ENCODE assay signal across 14 mouse cellular contexts in genomic region chr2:21927656-21928055, GRCm38 (mm10).
DNase-seq lines count a peak whose midpoint lies in the region; ATAC-seq and TF ChIP-seq lines count a peak whose summit lies in the region.
"Had no signal": no experiment of that assay in that cellular context is flagged by ENCODE, and none has a peak within 500 bp of the region (broad histone marks: within the 10 kb centered on the region; RNA-seq: fewer than 3 reads in every experiment).

No protein-coding gene starts in this region.

- TF ChIP-seq CTCF in layer of hippocampus, adult 2 months (conservative IDR thresholded peaks at IDR 0.05) = peak; percentile 80
- peak in 1 of 3 experiments; percentile 40; a peak in 1 of 6 replicates for TF ChIP-seq CTCF in MEL (IDR thresholded peaks at IDR 0.05 in 2 of 3, conservative IDR thresholded peaks at IDR 0.05 in 1 of 3; ENCODE audit: control insufficient read depth in 1 of 3, insufficient read depth in 1 of 3, low read depth in 2 of 3, low read length in 3 of 3, poor library complexity in 1 of 3, severe bottlenecking in 1 of 3)

- peak; percentile 46 for TF ChIP-seq RAD21 in MEL (IDR thresholded peaks at IDR 0.05; ENCODE audit: low read depth, low read length)

- 33% methylated on average over 1 of the region's 1 CpGs for WGBS in embryonic facial prominence, embryonic 11.5 days
- 51% methylated on average over 1 of the region's 1 CpGs for WGBS in embryonic facial prominence, embryonic 10.5 days

- no peaks in the 10 kb centered on the region for H3K27me3 ChIP-seq in embryonic facial prominence, embryonic 11.5 days (ENCODE audit: control insufficient read depth, insufficient read depth, low read length)
- no peaks in the 10 kb centered on the region for H3K27me3 ChIP-seq in embryonic facial prominence, embryonic 10.5 days (replicated peaks; ENCODE audit: low read depth, poor library complexity, severe bottlenecking)
- no peaks in the 10 kb centered on the region for H3K27me3 ChIP-seq in MEL (ENCODE audit: control insufficient read depth in 1 of 2, insufficient read depth in 2 of 2, low read length in 2 of 2)
- H3K27me3 ChIP-seq: limb, embryonic 15.5 days had no signal

- no peak for TF ChIP-seq POLR2A in MEL (IDR thresholded peaks at IDR 0.05; ENCODE audit: control insufficient read depth in 1 of 2, insufficient read depth in 1 of 2, low read depth in 1 of 2, low read length in 2 of 2, poor library complexity in 1 of 2)

- H3K4me3 ChIP-seq in embryonic facial prominence, embryonic 11.5 days (ENCODE audit: low read depth, low read length) = no peak overlapping the region
- no peak overlapping the region for H3K4me3 ChIP-seq in embryonic facial prominence, embryonic 10.5 days
- H3K4me3 ChIP-seq in layer of hippocampus, adult 2 months = no peak overlapping the region
- H3K4me3 ChIP-seq in MEL (ENCODE audit: control insufficient read depth in 1 of 2, insufficient read depth in 1 of 2, low read depth in 2 of 2, low read length in 2 of 2) = no peak overlapping the region
- H3K4me3 ChIP-seq: limb, embryonic 15.5 days had no signal

- DNase-seq in embryonic facial prominence, embryonic 11.5 days (ENCODE audit: low spot score) = peak; percentile 10
- no peak for DNase-seq in embryonic facial prominence, embryonic 10.5 days (ENCODE audit: low spot score)
- DNase-seq in layer of hippocampus, adult 2 months (ENCODE audit: low spot score in 2 of 2) = no peak
- DNase-seq in layer of hippocampus, adult 8-10 months (ENCODE audit: low spot score in 2 of 2) = no peak
- DNase-seq in MEL (ENCODE audit: low read depth, low spot score) = peak; percentile 12
- DNase-seq in adrenal gland, adult 18-20 months (ENCODE audit: low spot score in 2 of 2) = no peak
- DNase-seq: adrenal gland, adult 2 months; cerebellum, adult 9-10 months; heart, postnatal 4 days; lung, postnatal 4 days; thymus, postnatal 25 days had no signal

- H3K36me3 ChIP-seq in embryonic facial prominence, embryonic 11.5 days (replicated peaks; ENCODE audit: control insufficient read depth, insufficient read depth, low read depth, low read length) = no peaks in the 10 kb centered on the region
- H3K36me3 ChIP-seq in embryonic facial prominence, embryonic 10.5 days (replicated peaks) = no peaks in the 10 kb centered on the region
- no peaks in the 10 kb centered on the region for H3K36me3 ChIP-seq in MEL (ENCODE audit: control insufficient read depth in 1 of 2, insufficient read depth in 2 of 2, low read length in 2 of 2)
- H3K36me3 ChIP-seq: limb, embryonic 15.5 days had no signal

- no peaks in the 10 kb centered on the region for H3K79me2 ChIP-seq in MEL (ENCODE audit: control insufficient read depth, insufficient read depth, low read length, poor library complexity)

- H3K4me1 ChIP-seq in embryonic facial prominence, embryonic 11.5 days (ENCODE audit: control insufficient read depth, insufficient read depth, low read length) = no peaks in the 10 kb centered on the region
- no peaks in the 10 kb centered on the region for H3K4me1 ChIP-seq in embryonic facial prominence, embryonic 10.5 days
- H3K4me1 ChIP-seq in MEL (ENCODE audit: control insufficient read depth in 1 of 2, insufficient read depth in 2 of 2, low read length in 2 of 2) = no peaks in the 10 kb centered on the region
- H3K4me1 ChIP-seq: limb, embryonic 15.5 days had no signal

- no peaks in the 10 kb centered on the region for H3K9me3 ChIP-seq in embryonic facial prominence, embryonic 11.5 days (replicated peaks; ENCODE audit: control insufficient read depth, low read length)
- no peaks in the 10 kb centered on the region for H3K9me3 ChIP-seq in embryonic facial prominence, embryonic 10.5 days
- H3K9me3 ChIP-seq in MEL (replicated peaks; ENCODE audit: insufficient read depth, low read length) = no peaks in the 10 kb centered on the region
- H3K9me3 ChIP-seq: limb, embryonic 15.5 days had no signal

- no peak overlapping the region for H3K4me2 ChIP-seq in embryonic facial prominence, embryonic 11.5 days (ENCODE audit: low read depth, low read length)
- H3K4me2 ChIP-seq: limb, embryonic 15.5 days had no signal

- H3K27ac ChIP-seq in embryonic facial prominence, embryonic 11.5 days (replicated peaks; ENCODE audit: low read depth, low read length) = no peak overlapping the region
- H3K27ac ChIP-seq in embryonic facial prominence, embryonic 10.5 days (replicated peaks) = no peak overlapping the region
- H3K27ac ChIP-seq in layer of hippocampus, adult 2 months = no peak overlapping the region
- no peak overlapping the region for H3K27ac ChIP-seq in MEL (ENCODE audit: control insufficient read depth, low read depth, low read length)
- H3K27ac ChIP-seq: limb, embryonic 15.5 days had no signal

- no peak overlapping the region for H3K9ac ChIP-seq in embryonic facial prominence, embryonic 11.5 days (replicated peaks; ENCODE audit: low read length)
- H3K9ac ChIP-seq in MEL (ENCODE audit: control insufficient read depth, low read depth, low read length, poor library complexity, severe bottlenecking) = no peak overlapping the region
- H3K9ac ChIP-seq: limb, embryonic 15.5 days had no signal

- no peak for TF ChIP-seq EP300 in MEL (IDR thresholded peaks at IDR 0.05; ENCODE audit: low read depth in 1 of 2, low read length in 2 of 2)

- no peak for ATAC-seq in embryonic facial prominence, embryonic 11.5 days (replicated peaks; ENCODE audit: insufficient number of reproducible peaks, low FRiP score, low TSS enrichment, low read depth)
- ATAC-seq in megakaryocyte progenitor cell, adult 5-6 weeks (replicated peaks; ENCODE audit: poor library complexity) = 0 out of 2 replicates have a peak, but pooled peaks have one; percentile 44
- ATAC-seq in monocyte, adult 5-6 weeks (replicated peaks; ENCODE audit: insufficient number of reproducible peaks, low FRiP score, low TSS enrichment, poor library complexity, severe bottlenecking) = no peak

TF ChIP-seq in MEL, 35 proteins besides CTCF, POLR2A, EP300 and RAD21:
- peak; percentile 20; the same call in 1 of the 2 replicates for TF ChIP-seq SMC3 (IDR thresholded peaks at IDR 0.05; ENCODE audit: low read depth, low read length)
- TF ChIP-seq E2F4 (IDR thresholded peaks at IDR 0.05; ENCODE audit: borderline replicate concordance, low read depth, low read length) = no peak
- peak; percentile 69 for TF ChIP-seq ZNF384 (IDR thresholded peaks at IDR 0.05; ENCODE audit: low read depth, low read length)
- TF ChIP-seq TCF12 (IDR thresholded peaks at IDR 0.05; ENCODE audit: low read depth, low read length) = no peak
- TF ChIP-seq KAT2A (conservative IDR thresholded peaks at IDR 0.05; ENCODE audit: low read depth, low read length) = no peak
- no peak for TF ChIP-seq ZMIZ1 (IDR thresholded peaks at IDR 0.05; ENCODE audit: low read depth, low read length)
- TF ChIP-seq POLR2AphosphoS5 (IDR thresholded peaks at IDR 0.05; ENCODE audit: borderline replicate concordance, low read depth, low read length) = no peak
- no peak for TF ChIP-seq MAFK (IDR thresholded peaks at IDR 0.05; ENCODE audit: borderline replicate concordance, low read depth, low read length)
- TF ChIP-seq BHLHE40 (IDR thresholded peaks at IDR 0.05; ENCODE audit: borderline replicate concordance, low read depth, low read length) = no peak
- TF ChIP-seq NELFE (IDR thresholded peaks at IDR 0.05; ENCODE audit: low read depth, low read length) = no peak
TF ChIP-seq in MEL: peak in this region for 2.

Comparison
In these comparisons a context has a peak if more than half of its experiments do, and no peak if none do; other contexts are left out.
1. DNase-seq: peak in embryonic facial prominence, embryonic 11.5 days (single experiment) and MEL (single experiment); none in embryonic facial prominence, embryonic 10.5 days (single experiment), layer of hippocampus, adult 2 months (0 of 2), layer of hippocampus, adult 8-10 months (0 of 2) and adrenal gland, adult 18-20 months (0 of 2).